Mouse (Mus musculus) heart, adult 2 months (tissue): ENCODE data around the gene Eif5b.

ENCODE experiments used
- CTCF ChIP-seq: fragments of 200-600 bp; IDR thresholded peaks from 2 replicates; pipeline ENCODE4 v1.8.1; 2022; ENCODE audit warnings: antibody characterized with exemption, mild to moderate bottlenecking, moderate library complexity
- POLR2A ChIP-seq: fragments of 200-500 bp; IDR thresholded peaks from 2 replicates; pipeline ENCODE4 v1.6.1; 2011; ENCODE audit warnings: mild to moderate bottlenecking, low read depth, low read length, control low read depth; ENCODE audit not compliant: insufficient read depth

DNA sequence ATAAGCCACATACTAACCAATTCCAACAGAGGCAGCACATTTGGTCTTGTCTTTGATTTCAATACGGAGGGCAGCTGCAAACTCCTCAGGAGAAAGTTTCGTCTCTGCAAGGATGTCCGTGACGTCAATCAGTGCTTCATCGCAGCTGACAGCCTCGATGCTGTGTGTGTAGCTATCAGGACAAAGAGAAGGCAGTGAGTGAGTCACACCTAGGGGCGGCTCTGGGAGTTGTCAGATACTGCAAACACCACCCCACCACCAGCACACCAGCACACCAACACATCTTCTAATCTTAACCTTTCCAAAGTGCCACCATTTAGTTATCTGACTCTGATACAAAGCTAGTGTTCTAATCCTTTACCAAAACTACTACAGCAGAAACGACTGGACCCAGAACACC lies 73.5 kb downstream of the Eif5b start:
- TF ChIP-seq POLR2A (no peak), CTCF (no peak)
